Mouse (Mus musculus) cerebellum, adult 18-20 months (tissue): ENCODE measurements around the gene Stc2.

Source experiments
- DNase-seq, 2 experiments: peaks; one replicate each; pipeline ENCODE4 v3.0.0; 2021

Gene Stc2

DNA sequence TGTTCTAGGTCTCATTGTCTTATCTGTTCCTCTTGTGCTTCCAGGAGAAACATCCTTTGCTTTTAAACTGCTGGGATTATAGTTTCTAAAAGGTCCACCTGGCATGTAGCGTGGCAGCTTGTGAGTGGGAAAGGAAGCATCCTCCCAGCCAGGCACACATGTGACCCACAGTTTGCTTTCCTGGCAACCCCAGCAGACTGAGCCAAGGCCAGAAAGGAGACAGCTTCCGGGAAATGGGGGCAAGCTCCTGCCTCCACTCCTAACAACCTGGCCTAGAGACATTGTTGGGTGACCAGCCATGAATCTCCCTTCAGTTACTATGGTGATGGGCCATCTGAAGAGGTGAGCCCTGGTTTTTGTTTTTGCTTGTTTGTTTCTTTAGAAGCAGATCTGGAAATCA is 3.9 kb downstream of the Stc2 start:
- no peak for DNase-seq

DNA sequence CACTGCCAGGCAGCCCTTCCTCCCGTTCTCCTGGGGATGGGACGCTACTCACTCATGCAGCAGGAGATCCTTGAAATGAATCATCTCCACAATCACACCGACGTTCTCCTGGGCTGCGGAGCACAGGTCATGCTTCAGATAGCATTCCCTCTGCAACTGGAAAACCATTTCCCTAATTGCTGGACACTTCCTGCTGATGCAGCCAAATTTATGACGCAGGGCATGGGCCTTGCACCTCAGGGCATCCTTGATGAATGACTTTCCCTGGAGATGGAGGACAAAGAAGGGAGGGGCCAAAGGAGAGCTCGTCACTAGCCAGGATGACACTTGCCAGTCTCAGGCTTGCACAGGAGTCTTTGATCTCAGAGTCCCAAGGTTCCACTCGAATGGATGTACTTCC is 4.6 kb downstream of the Stc2 start:
- DNase-seq: no peak

- no peak for DNase-seq
Measured at GRCm38 (mm10) chr11:31362856-31363255, 7.0 kb downstream of the Stc2 start.

GRCm38 (mm10) chr11:31362330-31362729 is 7.5 kb downstream of the Stc2 start:
- DNase-seq: no peak

DNA sequence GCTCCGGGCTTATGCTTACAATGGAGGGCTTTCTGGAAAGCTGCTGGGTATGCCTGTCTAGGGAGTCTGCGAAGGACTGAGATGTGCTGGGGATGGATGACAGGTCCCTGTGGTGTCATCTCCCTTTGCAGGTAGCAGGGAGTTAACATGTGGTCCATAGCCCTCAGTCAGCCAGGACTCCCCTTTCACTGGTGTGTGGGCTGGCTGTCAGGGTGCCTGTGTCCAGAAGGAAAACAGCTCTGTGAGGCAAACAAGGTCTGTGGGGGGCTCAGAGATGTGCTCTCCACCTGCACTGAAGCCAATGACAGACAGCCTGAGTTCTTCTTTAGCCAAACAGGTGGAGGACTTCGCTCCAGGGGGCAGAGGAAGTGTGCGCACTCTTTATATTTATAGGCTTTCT is 8.8 kb downstream of the Stc2 start:
- DNase-seq: no peak

GRCm38 (mm10) chr11:31359283-31359902 is 10.5 kb downstream of the Stc2 start:
- DNase-seq: no peak

GRCm38 (mm10) chr11:31358453-31358852 is 11.4 kb downstream of the Stc2 start:
- DNase-seq: no peak

DNA sequence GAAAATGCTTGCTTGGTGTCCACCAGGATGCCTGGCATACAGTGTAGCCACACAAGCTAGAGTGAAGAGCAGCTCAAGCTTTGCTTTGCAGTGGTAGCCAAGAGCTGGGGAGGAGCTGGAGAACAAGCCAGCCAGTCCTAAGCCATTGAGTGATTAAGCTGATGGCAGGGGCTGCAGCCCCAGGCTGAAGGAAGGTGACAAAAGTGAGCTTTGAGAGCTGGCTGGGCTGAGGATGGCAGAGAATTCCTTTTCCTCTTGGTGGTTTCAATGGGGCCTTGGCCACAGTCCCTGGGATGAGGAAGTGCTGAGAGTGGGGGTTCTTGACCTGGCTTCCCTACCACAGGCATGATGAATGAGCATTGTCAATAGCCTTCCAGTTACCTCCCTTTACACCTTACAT is 13.0 kb downstream of the Stc2 start:
- no peak for DNase-seq

DNA sequence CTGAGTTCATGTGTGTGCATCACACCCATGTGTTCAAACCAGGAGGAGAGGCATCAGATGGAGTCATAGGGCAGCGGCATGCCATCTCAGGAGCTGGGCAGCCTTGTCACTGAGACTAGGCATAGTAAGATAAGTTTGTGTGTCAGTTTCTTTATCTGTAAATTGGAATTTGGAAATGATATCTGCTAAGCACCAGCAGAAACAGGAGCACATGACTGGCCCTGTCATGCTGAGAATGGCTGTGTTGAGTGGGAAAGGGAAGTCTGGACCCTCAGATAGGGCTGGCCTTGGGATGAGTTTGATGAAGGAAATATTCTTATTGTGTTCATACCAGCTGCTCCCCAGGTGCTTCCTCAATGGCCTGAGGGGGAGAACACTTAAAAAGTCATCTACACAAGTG is 14.1 kb downstream of the Stc2 start:
- DNase-seq: no peak

DNA sequence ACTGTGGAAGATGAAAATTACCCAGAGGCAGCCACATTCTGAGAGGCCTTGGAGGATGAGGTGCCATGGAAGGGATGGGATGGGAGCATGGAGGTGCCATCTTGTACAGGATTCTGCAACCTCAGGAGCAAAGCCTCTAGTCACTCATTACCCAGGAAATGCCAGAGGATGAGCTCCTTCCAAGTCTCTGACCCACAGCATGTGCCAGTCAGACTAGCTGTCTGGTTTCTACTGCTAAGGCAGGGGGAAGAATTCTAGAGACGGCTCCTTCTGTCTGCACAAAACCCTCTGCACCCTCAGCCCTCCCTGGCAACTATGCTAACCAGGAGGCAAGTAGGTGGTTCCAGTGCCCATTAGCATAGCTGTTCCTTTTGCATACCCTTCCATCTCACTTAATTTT is 15.4 kb downstream of the Stc2 start:
- no peak for DNase-seq
